Mouse (Mus musculus) lung, embryonic 15.5 days (tissue): Measurements from ENCODE around the gene Hist1h4f. TPM values are rescaled to one million over a fixed set of nuclear protein-coding genes. Genes with fewer than 3 reads are reported as not detected.
"Not testable (repeated sequence)": the region's sequence is repeated elsewhere in the genome, so short reads cannot be mapped to it uniquely, and the experiment has no call there.

ENCODE experiments used
- ATAC-seq: fragments of 200-750 bp; cut with Nextera tagmentation; 2 replicates; pipeline ENCODE4 v1.8.0; 2017; ENCODE audit warnings: moderate number of reproducible peaks, borderline replicate concordance; ENCODE audit not compliant: low FRiP score, low TSS enrichment; ENCODE audit errors: extremely low read depth
- H3K27ac ChIP-seq: fragments of 300-500 bp; sonication (generic); 2 replicates; pipeline ENCODE4 v1.5.1; 2015; ENCODE audit warnings: moderate library complexity, mild to moderate bottlenecking, inconsistent platforms
- H3K27me3 ChIP-seq: fragments of 300-500 bp; sonication (generic); 2 replicates; pipeline ENCODE4 v1.6.1; 2015; ENCODE audit warnings: inconsistent platforms
- H3K36me3 ChIP-seq: fragments of 300-500 bp; sonication (generic); 2 replicates; pipeline ENCODE4 v1.6.1; 2015; ENCODE audit warnings: inconsistent platforms
- H3K4me1 ChIP-seq: fragments of 300-500 bp; sonication (generic); 2 replicates; pipeline ENCODE4 v1.6.1; 2015; ENCODE audit warnings: inconsistent platforms
- H3K4me2 ChIP-seq: fragments of 300-500 bp; sonication (generic); 2 replicates; pipeline ENCODE4 v1.6.1; 2015; ENCODE audit warnings: inconsistent platforms, mild to moderate bottlenecking, moderate library complexity
- H3K4me3 ChIP-seq: fragments of 300-500 bp; sonication (generic); 2 replicates; pipeline ENCODE4 v1.5.1; 2015; ENCODE audit warnings: mild to moderate bottlenecking, inconsistent platforms
- H3K9ac ChIP-seq: fragments of 300-500 bp; sonication (generic); 2 replicates; pipeline ENCODE4 v1.6.1; 2015; ENCODE audit warnings: inconsistent platforms
- H3K9me3 ChIP-seq: fragments of 300-500 bp; sonication (generic); 2 replicates; pipeline ENCODE4 v1.6.1; 2016; ENCODE audit warnings: inconsistent platforms
- WGBS: fragments of 180-500 bp; shearing (Covaris S2); methylation state at CpG from one replicate; pipeline ENCODE4 v1.1.7; 2015; 5-methylcytosine and 5-hydroxymethylcytosine counted together
- polyA plus RNA-seq: library from polyadenylated mRNA; unstranded; fragments of >200 nt; fragmentation: Nextera tagmentation; extraction: Ambion mirVana; gene quantifications from 2 replicates; pipeline ENCODE4 v1.2.1, GENCODE M21; 2015

Gene Hist1h4f
- polyA plus RNA-seq, 1 experiment from 2014 or later, result 1.7 TPM

DNA sequence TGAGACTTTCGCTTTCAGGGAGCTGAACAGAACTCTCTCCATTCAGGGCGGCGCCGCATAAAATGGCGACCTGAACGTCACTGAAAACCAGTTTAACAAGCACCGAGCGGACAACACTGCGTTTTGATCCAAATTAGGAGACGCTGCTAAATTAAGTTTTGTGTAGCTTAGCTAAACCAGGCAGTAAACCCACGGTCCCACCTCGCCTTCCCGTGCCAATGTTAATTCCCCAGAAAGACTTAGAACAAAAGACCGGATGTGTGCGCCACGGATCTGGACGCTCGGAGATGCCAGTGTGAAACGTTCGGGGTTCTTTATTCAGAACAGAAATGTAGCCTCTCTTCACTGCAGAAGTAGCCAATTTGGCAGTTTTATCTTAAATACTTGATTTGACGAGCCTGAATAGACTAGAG is 33.6 kb upstream of the Hist1h4f start:
- no peak for ATAC-seq
- H3K9ac ChIP-seq, result peak overlapping the region; percentile 68

DNA sequence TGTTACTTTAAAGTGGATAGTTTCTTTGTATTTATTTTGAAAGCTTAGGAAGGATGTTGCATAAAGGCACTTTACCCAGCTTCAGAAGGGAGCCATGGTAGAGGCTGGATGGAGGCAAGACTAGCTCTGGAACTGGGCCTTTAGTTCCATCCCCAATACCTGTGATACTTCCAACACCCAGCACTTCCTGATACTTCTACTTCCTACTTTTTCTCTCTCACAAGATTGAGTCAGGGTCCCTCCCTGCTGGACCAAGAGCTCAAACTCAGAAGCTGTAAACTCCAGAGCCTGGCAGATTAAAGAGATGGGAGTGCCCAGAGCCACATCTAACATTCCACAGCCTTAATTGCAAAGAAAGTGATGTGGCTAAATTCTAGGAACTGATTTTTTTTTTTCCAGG is 32.9 kb upstream of the Hist1h4f start:
- Histone ChIP-seq H3K4me3 (peak overlapping the region; percentile 48), H3K36me3 (no peaks in the 10 kb centered on the region), H3K27me3 (no peaks in the 10 kb centered on the region), H3K4me2 (peak overlapping the region; percentile 72), H3K9me3 (no peaks in the 10 kb centered on the region), H3K27ac (peak overlapping the region; percentile 98), H3K9ac (peak overlapping the region; percentile 68), H3K4me1 (peaks cover 40% of the 10 kb centered on the region)
- ATAC-seq, result no peak

More for the DNA sequence above, 33.6 kb upstream of the Hist1h4f start:
- WGBS, result under 1% methylated on average over 21 of the region's 21 CpGs
- Histone ChIP-seq H3K27me3 (no peaks in the 10 kb centered on the region), H3K4me1 (peaks cover 40% of the 10 kb centered on the region), H3K9me3 (no peaks in the 10 kb centered on the region), H3K36me3 (no peaks in the 10 kb centered on the region), H3K4me3 (peak overlapping the region; percentile 48), H3K27ac (peak overlapping the region; percentile 98), H3K4me2 (peak overlapping the region; percentile 72)

DNA sequence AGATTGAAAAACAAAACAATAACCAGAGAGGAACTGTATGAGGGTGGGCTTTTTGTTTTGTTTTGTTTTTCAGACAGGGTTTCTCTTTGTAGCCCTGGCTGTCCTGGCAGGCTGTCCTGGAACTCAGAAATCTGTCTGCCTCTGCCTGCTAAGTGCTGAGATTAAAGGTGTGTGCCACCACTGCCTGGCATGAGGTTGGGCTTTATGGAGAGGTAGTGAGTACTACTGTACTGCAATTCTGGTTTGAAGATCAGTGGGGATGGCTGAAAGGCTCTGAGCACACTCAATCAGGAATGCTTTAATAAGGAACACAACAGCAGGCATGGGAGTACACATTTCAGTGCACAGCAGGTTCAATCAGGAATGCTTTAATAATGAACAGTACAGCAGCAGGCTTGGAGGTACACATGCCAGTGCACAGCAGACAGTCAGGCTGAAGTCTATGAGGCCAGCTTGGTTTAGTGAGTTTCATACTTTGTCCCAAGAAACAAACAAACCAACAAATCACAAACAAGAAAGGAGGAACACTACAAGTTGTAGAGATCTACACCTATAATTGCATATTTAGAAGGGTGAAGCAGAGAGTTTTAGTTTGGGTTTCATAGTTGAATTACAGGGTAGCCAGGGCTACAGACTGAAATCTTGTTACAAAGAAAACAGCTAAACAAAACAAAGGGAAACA is 32.1 kb upstream of the Hist1h4f start:
- no peak for ATAC-seq
- no peaks in the 10 kb centered on the region for H3K36me3 ChIP-seq
- no peaks in the 10 kb centered on the region for H3K9me3 ChIP-seq
- H3K4me1 ChIP-seq, result peaks cover 40% of the 10 kb centered on the region
- peak overlapping the region; percentile 98 for H3K27ac ChIP-seq
- no peaks in the 10 kb centered on the region for H3K27me3 ChIP-seq
- H3K4me2 ChIP-seq, result no peak overlapping the region; the same call in 1 of the 2 replicates
- no peak overlapping the region for H3K4me3 ChIP-seq
- no peak overlapping the region for H3K9ac ChIP-seq

DNA sequence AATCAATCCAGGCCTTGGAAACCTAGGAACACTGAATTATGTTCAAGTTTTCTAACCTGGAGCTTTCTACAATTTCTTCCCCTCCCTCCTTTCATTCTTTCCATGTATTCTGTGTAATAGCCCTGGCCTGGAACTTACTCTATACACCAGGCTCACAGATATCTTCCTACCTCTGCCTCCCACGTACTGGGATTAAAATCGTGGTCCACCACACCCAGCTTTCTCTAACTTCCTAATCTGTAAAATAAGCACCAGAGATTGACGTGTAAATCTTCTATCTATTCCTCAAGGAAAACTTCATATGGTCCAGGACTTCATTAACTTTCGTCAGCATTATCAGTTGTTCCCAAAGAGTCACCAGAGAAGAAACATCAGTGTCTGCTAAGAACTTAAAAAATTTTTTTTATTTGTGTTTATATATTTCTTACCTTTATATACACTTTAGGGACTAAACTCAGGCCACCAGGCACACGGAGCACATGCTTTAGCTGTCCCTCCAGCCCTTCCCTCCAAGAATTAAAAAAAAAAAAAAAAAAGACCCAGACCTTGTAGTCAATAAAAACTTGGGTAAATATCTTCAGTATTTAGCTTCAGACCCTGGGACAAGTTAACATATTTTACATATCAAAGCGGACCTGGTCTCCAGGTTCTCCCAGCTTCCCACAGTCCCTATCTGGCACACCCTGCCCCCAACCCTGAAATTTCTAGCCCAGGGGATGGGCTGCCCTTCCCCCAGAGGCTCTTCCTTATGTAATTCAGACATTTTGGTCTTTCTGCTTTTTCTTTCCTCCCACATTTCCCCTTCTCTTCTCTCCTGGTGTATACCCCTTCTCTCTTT is 31.0 kb upstream of the Hist1h4f start:
- Histone ChIP-seq H3K36me3 (no peaks in the 10 kb centered on the region), H3K27me3 (no peaks in the 10 kb centered on the region), H3K9ac (peak overlapping the region; percentile 67), H3K27ac (peak overlapping the region; percentile 98), H3K9me3 (no peaks in the 10 kb centered on the region), H3K4me3 (peak overlapping the region; percentile 53), H3K4me1 (peaks cover 40% of the 10 kb centered on the region), H3K4me2 (peak overlapping the region; percentile 77)
- 7% methylated on average over 6 of the region's 6 CpGs for WGBS
- ATAC-seq, result no peak

DNA sequence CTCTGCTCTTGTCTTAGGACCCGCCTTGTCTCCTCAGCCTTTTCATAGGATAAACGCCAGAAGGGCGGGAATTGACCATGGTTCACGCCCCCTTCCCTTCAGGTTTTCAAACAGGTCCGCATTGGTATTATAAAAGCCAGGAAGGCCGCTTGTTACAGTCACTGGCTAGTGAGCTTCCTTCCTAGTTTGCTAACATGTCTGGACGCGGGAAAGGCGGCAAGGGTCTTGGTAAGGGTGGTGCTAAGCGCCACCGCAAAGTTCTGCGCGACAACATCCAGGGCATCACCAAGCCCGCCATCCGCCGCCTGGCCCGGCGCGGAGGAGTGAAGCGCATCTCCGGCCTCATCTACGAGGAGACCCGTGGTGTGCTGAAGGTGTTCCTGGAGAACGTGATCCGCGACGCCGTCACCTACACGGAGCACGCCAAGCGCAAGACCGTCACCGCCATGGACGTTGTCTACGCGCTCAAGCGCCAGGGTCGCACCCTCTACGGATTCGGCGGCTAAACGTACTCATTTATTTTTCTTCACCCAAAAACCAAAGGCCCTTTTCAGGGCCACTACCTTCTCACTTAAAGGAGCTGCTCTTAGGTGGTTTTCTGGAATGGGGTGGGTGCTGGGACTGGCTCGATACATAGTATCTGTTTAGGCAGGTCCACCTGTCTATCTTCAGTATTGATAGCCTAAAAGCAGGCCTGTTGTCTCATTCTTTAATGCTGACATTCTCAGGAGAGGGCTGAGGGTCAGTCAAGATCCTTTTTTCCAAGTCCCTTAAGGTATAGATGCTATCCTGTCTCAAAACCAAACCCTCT is 30.2 kb upstream of the Hist1h4f start, which contains the start of gene Hist1h4d:
TSS of gene Hist1h4d (plus strand) at position 191 of the 811 bp plus-strand sequence.
- H3K4me3 ChIP-seq, result peak within 1 kb of the TSS; percentile 53
- no peaks in the 10 kb centered on the region for H3K27me3 ChIP-seq
- H3K9me3 ChIP-seq, result no peaks in the 10 kb centered on the region
- peaks cover 41% of the 10 kb centered on the region for H3K4me1 ChIP-seq
- H3K27ac ChIP-seq, result peak within 1 kb of the TSS; percentile 98
- peak; percentile 90 for ATAC-seq
- H3K4me2 ChIP-seq, result peak within 1 kb of the TSS; percentile 77
- WGBS, result under 1% methylated on average over 43 of the region's 43 CpGs
- peak within 1 kb of the TSS; percentile 67 for H3K9ac ChIP-seq
- H3K36me3 ChIP-seq, result no peaks in the 10 kb centered on the region

DNA sequence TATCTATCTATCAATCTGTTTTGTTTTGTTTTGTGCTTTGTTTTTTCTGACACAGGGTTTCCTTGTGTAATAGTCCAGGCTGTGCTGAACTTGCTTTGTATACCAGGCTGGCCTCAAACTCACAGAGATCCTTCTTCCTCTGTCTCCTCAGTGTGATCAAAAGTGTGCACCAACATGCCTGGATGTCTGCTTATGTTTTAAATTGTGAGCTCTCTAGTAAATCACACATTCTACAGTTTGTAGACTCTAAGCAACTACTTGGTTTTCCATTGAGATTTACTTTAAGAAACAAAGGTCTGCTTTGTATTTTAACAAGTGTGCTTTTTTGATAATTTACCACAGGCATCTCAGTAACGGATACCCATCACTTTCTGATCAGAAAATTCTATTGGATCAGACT is 26.4 kb upstream of the Hist1h4f start:
- 79% methylated on average over 1 of the region's 1 CpGs for WGBS
- no peak overlapping the region for H3K27ac ChIP-seq
- H3K4me1 ChIP-seq, result peaks cover 27% of the 10 kb centered on the region; the same call in 1 of the 2 replicates
- no peaks in the 10 kb centered on the region for H3K27me3 ChIP-seq
- no peak for ATAC-seq
- no peaks in the 10 kb centered on the region for H3K9me3 ChIP-seq
- no peak overlapping the region for H3K4me2 ChIP-seq
- no peak overlapping the region for H3K9ac ChIP-seq
- no peaks in the 10 kb centered on the region for H3K36me3 ChIP-seq
- H3K4me3 ChIP-seq, result no peak overlapping the region

DNA sequence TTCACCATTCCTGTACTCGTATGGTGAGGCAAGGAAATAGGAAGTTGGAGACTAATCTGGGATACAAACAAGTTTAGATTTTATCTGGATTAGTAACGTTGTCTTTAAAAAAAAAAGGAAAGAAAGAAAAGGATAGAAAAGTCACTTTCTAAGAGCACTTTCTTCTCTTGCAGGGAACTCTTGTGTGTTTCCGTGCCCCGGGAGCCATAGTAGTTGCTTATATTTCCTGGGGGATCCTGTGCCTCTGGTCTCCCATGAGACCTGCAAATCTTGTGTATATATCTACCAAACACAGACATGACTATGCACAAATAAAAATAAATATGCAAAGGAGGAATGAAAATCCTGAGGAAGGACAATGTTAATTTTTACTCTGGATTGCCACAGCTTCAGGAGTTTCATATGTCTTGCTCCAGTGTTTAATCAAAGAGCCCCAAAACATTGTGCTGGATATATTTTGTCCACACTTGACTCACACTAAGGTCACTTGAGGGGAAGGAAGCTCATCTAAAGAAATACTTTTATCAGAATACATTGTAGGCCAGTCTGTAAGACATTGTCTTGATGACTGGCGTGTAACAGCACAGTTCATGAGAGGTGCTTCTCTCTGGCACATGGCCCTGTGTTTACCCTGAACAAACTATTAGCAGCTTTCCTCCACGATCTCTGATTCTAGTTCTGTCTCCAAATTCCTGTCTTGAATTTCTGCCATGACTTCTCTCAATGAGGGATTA is 25.6 kb upstream of the Hist1h4f start:
- no peaks in the 10 kb centered on the region for H3K27me3 ChIP-seq
- H3K4me1 ChIP-seq, result peaks cover 24% of the 10 kb centered on the region; the same call in 1 of the 2 replicates
- H3K9ac ChIP-seq, result peak overlapping the region; percentile 68
- ATAC-seq, result no peak
- H3K36me3 ChIP-seq, result no peaks in the 10 kb centered on the region
- 23% methylated on average over 6 of the region's 6 CpGs for WGBS
- no peaks in the 10 kb centered on the region for H3K9me3 ChIP-seq
- peak overlapping the region; percentile 54 for H3K4me2 ChIP-seq
- H3K27ac ChIP-seq, result peak overlapping the region; percentile 92
- peak overlapping the region; percentile 47 for H3K4me3 ChIP-seq

DNA sequence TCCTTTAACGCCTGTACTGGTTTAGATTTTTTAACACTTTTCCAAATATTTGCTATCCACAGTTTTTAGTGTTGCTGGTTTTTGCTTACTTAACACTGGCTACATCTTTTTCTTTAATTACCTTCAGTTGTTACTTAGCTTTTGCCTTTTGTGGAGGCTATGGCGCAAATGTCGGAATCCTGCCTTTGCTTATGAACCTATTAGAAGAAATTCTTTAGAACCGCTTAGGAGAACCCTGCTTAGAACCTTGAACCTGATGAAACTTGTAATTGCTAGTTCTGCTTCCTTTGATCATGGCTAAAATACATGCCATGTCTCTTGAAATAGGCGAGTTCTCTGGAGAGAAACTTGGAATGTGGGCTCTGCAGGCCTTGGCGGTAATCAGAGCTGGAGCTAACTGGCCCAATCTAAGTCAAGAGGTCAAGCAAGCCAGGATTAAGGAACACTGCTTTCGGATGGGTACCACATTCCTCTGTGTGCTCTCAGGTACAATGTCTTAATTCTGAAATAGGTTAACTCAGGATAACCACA is 25.0 kb upstream of the Hist1h4f start:
- H3K4me2 ChIP-seq, result peak overlapping the region; percentile 54
- H3K9me3 ChIP-seq, result no peaks in the 10 kb centered on the region
- H3K9ac ChIP-seq, result peak overlapping the region; percentile 68
- H3K27me3 ChIP-seq, result no peaks in the 10 kb centered on the region
- H3K36me3 ChIP-seq, result no peaks in the 10 kb centered on the region
- no peak for ATAC-seq
- 3% methylated on average over 7 of the region's 7 CpGs for WGBS
- peak overlapping the region; percentile 47 for H3K4me3 ChIP-seq
- peaks cover 21% of the 10 kb centered on the region; the same call in 1 of the 2 replicates for H3K4me1 ChIP-seq
- peak overlapping the region; percentile 92 for H3K27ac ChIP-seq

DNA sequence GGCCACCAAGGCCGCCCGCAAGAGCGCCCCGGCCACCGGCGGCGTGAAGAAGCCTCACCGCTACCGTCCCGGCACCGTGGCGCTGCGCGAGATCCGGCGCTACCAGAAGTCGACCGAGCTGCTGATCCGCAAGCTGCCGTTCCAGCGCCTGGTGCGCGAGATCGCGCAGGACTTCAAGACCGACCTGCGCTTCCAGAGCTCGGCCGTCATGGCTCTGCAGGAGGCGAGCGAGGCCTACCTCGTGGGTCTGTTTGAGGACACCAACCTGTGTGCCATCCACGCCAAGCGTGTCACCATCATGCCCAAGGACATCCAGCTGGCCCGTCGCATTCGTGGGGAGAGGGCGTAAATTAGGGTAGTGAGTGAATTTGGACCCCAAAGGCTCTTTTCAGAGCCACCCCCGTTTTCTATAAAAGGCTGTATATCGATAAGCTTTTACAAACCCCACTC is 24.4 kb upstream of the Hist1h4f start:
- not testable (repeated sequence) for H3K27me3 ChIP-seq, H3K9me3 ChIP-seq, H3K36me3 ChIP-seq, ATAC-seq
- Histone ChIP-seq H3K4me1 (peaks cover 19% of the 10 kb centered on the region; the same call in 1 of the 2 replicates), H3K27ac (peak overlapping the region; percentile 92), H3K4me3 (peak overlapping the region; percentile 47), H3K9ac (peak overlapping the region; percentile 68), H3K4me2 (peak overlapping the region; percentile 54)
- WGBS, result 3% methylated on average over 8 of the region's 40 CpGs

DNA sequence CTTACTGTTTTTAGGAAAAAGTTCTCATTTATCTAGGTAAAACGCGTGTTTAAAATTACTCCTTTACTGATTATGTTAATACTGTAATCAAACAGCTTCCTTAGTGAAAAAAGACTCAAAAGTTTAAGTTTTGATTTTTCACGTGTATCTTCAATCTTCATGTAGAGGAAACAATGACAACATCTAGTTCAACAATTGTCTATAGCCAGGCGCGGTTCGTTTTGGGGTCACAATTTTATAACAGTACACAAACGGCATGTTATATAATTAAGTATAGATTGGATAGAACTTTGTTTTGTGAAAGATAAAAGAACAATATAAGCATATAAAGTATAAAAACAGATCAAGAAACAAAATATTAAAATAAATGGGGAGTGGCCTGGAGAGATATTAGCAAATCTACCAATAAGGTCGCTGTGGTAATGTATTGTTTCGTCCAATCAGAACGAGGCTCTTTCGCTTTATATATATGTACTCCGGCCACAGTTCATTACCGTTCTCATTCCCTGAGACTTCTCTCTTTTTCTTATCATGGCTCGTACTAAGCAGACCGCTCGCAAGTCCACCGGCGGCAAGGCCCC is 23.9 kb upstream of the Hist1h4f start, which contains the start of gene Hist1h3d:
TSS of gene Hist1h3d (plus strand) at position 493 of the 581 bp plus-strand sequence.
- Histone ChIP-seq H3K9me3 (no peaks in the 10 kb centered on the region), H3K27me3 (no peaks in the 10 kb centered on the region), H3K9ac (peak within 1 kb of the TSS; percentile 68), H3K27ac (peak within 1 kb of the TSS; percentile 92), H3K4me2 (peak within 1 kb of the TSS; percentile 54), H3K36me3 (no peaks in the 10 kb centered on the region), H3K4me1 (peaks cover 14% of the 10 kb centered on the region; the same call in 1 of the 2 replicates), H3K4me3 (peak within 1 kb of the TSS; percentile 47)
- WGBS, result under 1% methylated on average over 18 of the region's 18 CpGs
- peak; percentile 67; the same call in 1 of the 2 replicates for ATAC-seq
